10 mouse cellular contexts compared by ENCODE assay signal in genomic region chr9:107259571-107259970, GRCm38 (mm10). TPM values are rescaled to one million over a fixed set of nuclear protein-coding genes. Genes with fewer than 3 reads are reported as not detected.
DNase-seq lines count a peak whose midpoint lies in the region; ATAC-seq and TF ChIP-seq lines count a peak whose summit lies in the region.
"Had no signal": no experiment of that assay in that cellular context is flagged by ENCODE, and none has a peak within 500 bp of the region (broad histone marks: within the 10 kb centered on the region; RNA-seq: fewer than 3 reads in every experiment).

No protein-coding gene starts in this region.

- TF ChIP-seq CTCF in lung, embryonic 14.5 days (IDR thresholded peaks at IDR 0.05; ENCODE audit: low read depth) = no peak

- H3K4me1 ChIP-seq in lung, embryonic 14.5 days (ENCODE audit: insufficient read depth) = no peaks in the 10 kb centered on the region

- 32% methylated on average over 6 of the region's 6 CpGs for WGBS in lung, embryonic 14.5 days

- no peaks in the 10 kb centered on the region for H3K9me3 ChIP-seq in lung, embryonic 14.5 days (ENCODE audit: low read depth, low read length)

- H3K27ac ChIP-seq in lung, embryonic 14.5 days (ENCODE audit: low read depth) = peak overlapping the region; percentile 42; the same call in 1 of the 2 replicates

- no peak overlapping the region for H3K4me3 ChIP-seq in lung, embryonic 14.5 days (ENCODE audit: low read depth, low read length)

- no peak overlapping the region for H3K9ac ChIP-seq in lung, embryonic 14.5 days

- no peaks in the 10 kb centered on the region for H3K27me3 ChIP-seq in lung, embryonic 14.5 days (ENCODE audit: insufficient read depth, low read length)

- peak; percentile 50 to 52 for DNase-seq in cerebellum, adult 18-20 months
- no peak for DNase-seq in cerebellum, adult 11 months
- peak; percentile 80 for DNase-seq in lung, embryonic 14.5 days
- no peak for DNase-seq in lung, postnatal 36 days
- DNase-seq in heart, postnatal 4 days = peak; percentile 47
- peak; percentile 59 for DNase-seq in right cerebral cortex, postnatal 14 days
- DNase-seq in gastrocnemius, adult 18-20 months (ENCODE audit: low spot score) = no peak
- DNase-seq: adrenal gland, adult 8-10 months had no signal

- H3K4me2 ChIP-seq in lung, embryonic 14.5 days = no peak overlapping the region

- ATAC-seq in lung, embryonic 14.5 days (ENCODE audit: insufficient read depth) = peak; percentile 59; the same call in 1 of the 2 replicates
- no peak for ATAC-seq in megakaryocyte-erythroid progenitor cell, adult 5-6 weeks (replicated peaks; ENCODE audit: low FRiP score, low TSS enrichment, poor library complexity, severe bottlenecking)

- H3K36me3 ChIP-seq in lung, embryonic 14.5 days (ENCODE audit: insufficient read depth) = no peaks in the 10 kb centered on the region

RNA-seq across cellular contexts. Expression of gene Dock3, which starts 27.9 kb away (rescaled TPM):
- 0.23 and 0.25 TPM in 2 replicates for polyA plus RNA-seq in lung, embryonic 14.5 days (2014; fragmentation: Nextera tagmentation; extraction: Ambion mirVana)
- total RNA-seq in heart, postnatal 4 days (2021) = 1 to 10 TPM; 1.3 to 1.5 TPM
- total RNA-seq in gastrocnemius, adult 18-20 months (2021) = under 1 TPM in 1 of 2 experiments, not detected in 1; 0.33 TPM
- 0.09 TPM in 1 of 2 replicates, not detected in the other for total RNA-seq in megakaryocyte-erythroid progenitor cell, adult 5-6 weeks (2014; fragmentation: Nextera tagmentation)
- not detected in 2 replicates for total RNA-seq in megakaryocyte-erythroid progenitor cell, adult 5-6 weeks (2017)
- total RNA-seq: megakaryocyte, adult 5-6 weeks had no signal

RNA-seq across cellular contexts. Expression of gene Mapkapk3, which starts 30.1 kb away (rescaled TPM):
- 7.8 and 8.3 TPM in 2 replicates for polyA plus RNA-seq in lung, embryonic 14.5 days (2014; fragmentation: Nextera tagmentation; extraction: Ambion mirVana)
- 10 to 100 TPM; 18.3 to 18.9 TPM for total RNA-seq in heart, postnatal 4 days (2021)
- total RNA-seq in gastrocnemius, adult 18-20 months (2021) = 10 to 100 TPM; 33.6 to 34.8 TPM
- total RNA-seq in megakaryocyte-erythroid progenitor cell, adult 5-6 weeks (2014; fragmentation: Nextera tagmentation) = 26.8 and 34.0 TPM in 2 replicates
- total RNA-seq in megakaryocyte-erythroid progenitor cell, adult 5-6 weeks (2017) = 26.9 and 31.6 TPM in 2 replicates

RNA-seq across cellular contexts. Expression of gene Cish, which starts 36.3 kb away (rescaled TPM):
- 8.5 and 9.2 TPM in 2 replicates for polyA plus RNA-seq in lung, embryonic 14.5 days (2014; fragmentation: Nextera tagmentation; extraction: Ambion mirVana)
- 100 to 1,000 TPM; 146 to 176 TPM for total RNA-seq in heart, postnatal 4 days (2021)
- 1 to 10 TPM; 6.0 to 6.6 TPM for total RNA-seq in gastrocnemius, adult 18-20 months (2021)
- total RNA-seq in megakaryocyte-erythroid progenitor cell, adult 5-6 weeks (2014; fragmentation: Nextera tagmentation) = 2.9 and 9.3 TPM in 2 replicates
- total RNA-seq in megakaryocyte-erythroid progenitor cell, adult 5-6 weeks (2017) = 1.2 and 1.6 TPM in 2 replicates

Comparison
In these comparisons a context has a peak if more than half of its experiments do, and no peak if none do; other contexts are left out.
1. DNase-seq: peak in cerebellum, adult 18-20 months (2 of 2), lung, embryonic 14.5 days (single experiment), heart, postnatal 4 days (single experiment) and right cerebral cortex, postnatal 14 days (single experiment); none in cerebellum, adult 11 months (single experiment), lung, postnatal 36 days (single experiment) and gastrocnemius, adult 18-20 months (single experiment).
2. RNA of gene Cish, which starts 36.3 kb away (total RNA-seq): 146 to 176 TPM in heart, postnatal 4 days; 6.0 to 6.6 TPM in gastrocnemius, adult 18-20 months and 1.2 to 9.3 TPM in megakaryocyte-erythroid progenitor cell, adult 5-6 weeks; every median in the first group is over 10 times any median in the second.